Mouse (Mus musculus): ENCODE measurements around the gene Jarid2.
"Not testable (repeated sequence)": the region's sequence is repeated elsewhere in the genome, so short reads cannot be mapped to it uniquely, and the experiment has no call there.

Jarid2 gene

DNA sequence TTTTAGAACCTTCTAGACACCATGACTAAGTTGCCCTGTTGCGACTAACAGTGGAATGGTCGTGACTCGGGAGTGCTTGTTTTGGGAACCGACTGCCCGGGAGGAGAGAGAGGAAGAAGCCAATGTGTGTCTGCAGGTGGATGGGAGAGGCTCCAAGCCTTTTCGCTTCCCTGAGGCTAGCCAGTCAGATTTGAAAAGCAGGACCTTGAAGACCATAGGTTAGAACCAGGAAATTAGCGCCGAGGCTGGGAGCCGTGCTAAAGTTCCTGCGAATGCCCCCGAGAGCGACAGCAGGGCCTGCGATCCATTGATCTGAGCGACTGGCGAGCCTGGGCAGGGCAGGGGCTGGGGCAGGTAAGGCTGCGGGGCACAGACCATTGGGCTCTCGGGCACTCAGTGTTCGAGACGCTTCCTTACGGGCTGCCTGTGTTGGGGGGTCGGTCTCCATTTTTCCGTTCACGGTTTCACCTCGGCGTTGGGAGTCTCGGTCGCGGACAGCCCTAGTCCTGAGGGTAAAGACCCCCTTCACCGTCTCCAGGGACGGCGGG lies at the start of gene Jarid2:
Gene Jarid2, plus strand, starts transcription at position 51 of the 548 bp plus-strand sequence.
- in situ Hi-C loops (cut with MboI): no loop called here

GRCm38 (mm10) chr13:44681051-44681450 lies 48.2 kb upstream of the Jarid2 start:
- in situ Hi-C loops (cut with MboI): no loop called here

- in situ Hi-C loops (cut with MboI): no loop called here
Observed at GRCm38 (mm10) chr13:44688140-44688539, 41.1 kb upstream of the Jarid2 start.

GRCm38 (mm10) chr13:44697628-44698027 lies 31.6 kb upstream of the Jarid2 start:
- in situ Hi-C loops (cut with MboI): no loop called here

- in situ Hi-C loops (cut with MboI): no loop called here
Observed at GRCm38 (mm10) chr13:44704036-44704801, 25.1 kb upstream of the Jarid2 start.

DNA sequence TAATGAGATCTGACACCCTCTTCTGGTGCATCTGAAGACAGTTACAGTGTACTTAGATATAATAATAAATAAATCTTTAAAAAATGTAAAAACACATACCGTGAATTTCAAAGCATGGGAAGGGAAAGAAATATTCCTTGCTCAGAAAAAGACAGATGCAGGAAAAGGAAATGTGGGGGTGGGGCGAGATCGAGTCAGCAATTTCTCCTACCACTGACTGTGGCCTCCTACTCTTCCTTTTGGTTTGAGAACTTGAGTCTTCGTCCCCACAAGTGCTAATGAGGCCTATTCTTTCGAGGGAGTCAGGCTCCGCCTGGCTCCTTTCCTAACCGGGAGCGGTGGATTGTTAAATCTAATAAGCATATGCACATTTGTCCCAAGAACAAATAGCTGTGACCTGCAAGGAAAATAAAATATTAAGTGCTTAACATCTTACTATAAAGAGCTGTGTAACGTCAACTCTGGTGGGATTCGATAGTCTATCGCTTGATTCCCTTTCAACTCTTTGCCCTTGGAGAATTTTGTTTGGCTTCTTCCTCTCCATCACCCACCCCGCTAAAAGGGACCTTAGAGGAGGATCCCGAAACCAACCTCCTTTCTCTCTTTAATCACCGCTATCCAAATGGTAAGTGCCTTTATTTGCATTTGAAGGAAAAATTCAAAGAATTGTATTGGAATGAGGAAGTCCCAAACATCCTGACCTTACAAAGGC lies 24.1 kb upstream of the Jarid2 start:
- in situ Hi-C loops (cut with MboI): no loop called here

DNA sequence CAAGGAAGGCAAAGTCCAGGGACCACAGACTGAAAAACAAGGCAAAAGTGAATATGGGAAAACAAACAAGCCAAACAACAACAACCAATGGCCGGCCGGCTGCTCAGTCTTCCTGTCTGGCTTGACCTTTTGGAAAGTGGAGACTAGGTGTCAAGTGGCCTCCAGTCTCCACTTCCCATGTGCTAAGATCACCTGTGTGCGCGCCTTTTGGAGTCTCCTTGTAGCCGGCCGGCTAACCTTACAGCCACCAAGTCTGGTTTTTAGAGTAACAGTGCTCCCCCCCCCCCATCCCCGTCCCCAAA lies 23.6 kb upstream of the Jarid2 start:
- in situ Hi-C loops (cut with MboI): no loop called here

DNA sequence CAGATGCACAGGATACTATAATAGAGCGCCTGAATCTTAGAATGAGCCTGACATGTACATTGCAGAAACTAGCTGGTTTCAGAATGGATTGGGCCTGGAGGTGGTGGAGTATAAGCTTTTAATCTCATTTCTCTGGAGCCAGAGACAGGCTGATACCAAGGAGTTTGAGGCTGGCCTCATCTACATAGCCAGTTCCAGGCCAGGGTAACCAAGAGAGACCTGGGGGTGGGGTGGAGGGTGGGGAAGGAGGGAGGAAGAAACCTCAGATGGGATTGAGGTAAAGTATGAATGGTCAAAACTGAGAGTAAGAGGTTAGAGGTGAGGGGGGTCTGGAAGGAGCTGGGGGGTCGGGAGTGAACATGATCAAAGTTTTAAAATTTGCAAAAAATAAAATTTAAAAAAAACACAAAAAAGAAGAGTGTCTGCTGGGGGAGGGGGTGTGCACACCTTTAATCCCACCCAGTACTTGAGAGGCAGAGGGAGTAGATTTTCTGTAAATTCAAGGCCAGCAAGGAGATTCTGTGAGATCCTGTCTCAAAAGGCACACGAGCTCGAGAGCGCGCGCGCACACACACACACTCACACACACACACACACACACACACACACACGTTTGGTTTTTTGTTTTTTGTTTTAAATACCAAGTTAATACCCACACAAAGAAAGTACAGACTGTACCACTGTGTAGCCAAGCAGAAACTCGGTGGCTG lies 22.9 kb upstream of the Jarid2 start:
- in situ Hi-C loops (cut with MboI): no loop called here

GRCm38 (mm10) chr13:44707176-44707575 lies 22.1 kb upstream of the Jarid2 start:
- in situ Hi-C loops (cut with MboI): no loop called here

- in situ Hi-C loops (cut with MboI): no loop called here
Observed at GRCm38 (mm10) chr13:44708336-44709017, 20.8 kb upstream of the Jarid2 start.

GRCm38 (mm10) chr13:44709747-44710480 lies 19.4 kb upstream of the Jarid2 start:
- in situ Hi-C loops (cut with MboI): no loop called here

GRCm38 (mm10) chr13:44711062-44711461 lies 18.2 kb upstream of the Jarid2 start:
- in situ Hi-C loops (cut with MboI): no loop called here

DNA sequence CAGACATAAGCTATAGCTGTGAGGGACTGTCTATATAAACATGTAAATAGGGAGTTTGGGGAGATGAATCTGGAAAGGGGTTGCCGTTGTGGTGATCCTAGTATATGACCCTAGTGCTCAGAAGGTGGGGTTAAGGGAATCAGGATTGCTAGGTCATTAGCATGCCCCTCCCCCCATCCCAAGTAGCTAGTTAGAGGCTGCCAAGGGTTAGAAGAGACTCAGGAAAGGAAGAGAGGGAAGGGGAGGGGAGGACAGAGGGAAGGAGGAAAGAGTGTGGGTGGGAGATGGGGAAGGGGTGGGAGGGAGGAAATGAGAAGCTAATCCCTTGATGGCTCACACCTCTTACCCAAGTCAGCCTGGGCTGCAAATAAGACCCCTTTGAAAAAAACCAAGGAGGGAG lies 17.4 kb upstream of the Jarid2 start:
- in situ Hi-C loops (cut with MboI): no loop called here

GRCm38 (mm10) chr13:44715187-44715885 lies 13.9 kb upstream of the Jarid2 start:
- in situ Hi-C loops (cut with MboI): no loop called here

GRCm38 (mm10) chr13:44717838-44718237 lies 11.4 kb upstream of the Jarid2 start:
- in situ Hi-C loops (cut with MboI): no loop called here

GRCm38 (mm10) chr13:44718465-44718864 lies 10.8 kb upstream of the Jarid2 start:
- in situ Hi-C loops (cut with MboI): not testable (repeated sequence)

- in situ Hi-C loops (cut with MboI): no loop called here
Observed at GRCm38 (mm10) chr13:44720094-44720493, 9.2 kb upstream of the Jarid2 start.

DNA sequence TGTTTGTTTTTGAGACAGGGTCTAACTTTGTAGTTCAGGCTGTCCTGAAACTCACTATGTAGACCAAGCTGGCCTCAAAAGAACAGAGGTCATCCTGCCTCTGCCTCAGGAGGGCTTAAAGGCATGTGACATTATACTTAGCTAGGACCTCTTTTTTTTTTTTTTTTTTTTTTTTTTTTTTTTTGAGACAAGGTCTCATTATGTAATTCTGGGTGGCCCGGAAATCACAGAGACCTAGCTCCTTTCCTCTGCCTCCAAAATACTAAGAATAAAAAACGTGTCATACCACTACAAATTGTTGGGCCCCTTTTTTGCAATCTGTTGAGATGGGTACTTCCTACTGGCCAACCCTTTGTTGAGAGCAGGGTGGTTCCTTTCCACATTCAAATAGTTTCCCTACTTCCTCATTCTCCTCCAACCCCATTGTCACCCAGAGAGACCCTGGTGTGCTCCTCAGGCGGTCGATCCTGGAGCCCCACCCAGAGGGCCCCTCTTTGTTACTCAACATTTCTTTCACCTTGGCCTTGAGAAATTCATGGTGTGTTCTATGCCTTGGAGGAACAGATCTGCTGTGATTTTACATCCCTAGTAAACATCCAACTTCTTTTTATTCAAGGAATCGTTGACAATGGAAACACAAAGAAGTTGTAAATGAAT lies 7.3 kb upstream of the Jarid2 start:
- in situ Hi-C loops (cut with MboI): no loop called here

- in situ Hi-C loops (cut with MboI): not testable (repeated sequence)
Observed at GRCm38 (mm10) chr13:44723522-44723921, 5.8 kb upstream of the Jarid2 start.

All from mature B cell (primary cell).